Mouse (Mus musculus) monocyte, adult 5-6 weeks (primary cell): ENCODE measurements around the gene Serp2. TPM values are rescaled to one million over a fixed set of nuclear protein-coding genes. Genes with fewer than 3 reads are reported as not detected.
A peak's percentile ranks its signal among the peaks of the same experiment; 100 is the strongest.

Source experiments
- ATAC-seq: fragments of 153-309, 156-312 bp; replicated peaks from 2 replicates; pipeline ENCODE4 v1.8.0; 2017; ENCODE audit warnings: mild to moderate bottlenecking; ENCODE audit not compliant: low TSS enrichment, insufficient number of reproducible peaks, severe bottlenecking, poor library complexity, low FRiP score
- total RNA-seq: library from RNA; stranded (forward); fragments of 200-1000, 200-491, 200-594 nt; gene quantifications from 3 replicates; pipeline ENCODE4 v1.2.3, GENCODE M21; 2017

Gene Serp2
- total RNA-seq, 1 experiment from 2014 or later: not detected

- no peak for ATAC-seq
Measured at GRCm38 (mm10) chr14:76506425-76507205, 50.1 kb downstream of the Serp2 start.

DNA sequence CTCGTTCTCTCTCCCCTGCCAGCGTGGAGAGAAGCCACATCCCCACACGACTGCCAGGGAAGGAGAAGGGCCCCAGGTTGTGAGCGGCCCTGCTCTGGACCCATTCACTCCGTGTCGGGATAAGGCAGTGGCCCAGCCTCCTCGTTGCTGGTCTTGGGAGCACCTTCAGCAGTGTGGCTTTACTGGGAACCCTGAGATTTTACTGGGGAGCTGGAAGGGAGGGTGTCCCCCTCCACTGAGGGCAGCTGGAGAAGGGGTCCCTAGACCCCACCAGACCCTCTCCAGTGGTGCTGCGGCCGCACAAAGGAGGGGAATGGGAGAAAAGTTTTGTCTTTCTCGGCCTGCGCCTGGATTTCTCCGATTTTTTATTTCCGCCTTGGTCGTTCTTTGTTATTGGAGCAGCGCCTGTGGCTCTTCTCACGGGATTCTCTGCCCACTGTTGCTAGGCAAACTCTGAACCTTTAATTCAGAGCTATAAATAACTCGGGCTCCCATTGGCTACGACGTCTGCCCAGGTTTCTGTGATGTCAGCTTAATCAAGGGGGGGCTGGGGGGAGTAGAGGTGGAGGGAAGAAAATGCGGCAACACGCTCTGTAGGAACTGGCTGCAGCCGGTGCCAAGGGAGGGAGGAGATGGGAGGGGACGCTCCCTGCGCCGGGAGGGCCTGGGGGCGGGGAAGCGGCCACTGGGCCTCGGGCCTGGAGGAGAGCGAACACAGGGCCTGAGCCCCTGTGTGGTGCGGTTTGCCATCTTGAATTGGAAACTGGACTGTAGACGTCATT, 51.1 kb downstream of the Serp2 start:
- 0 out of 2 replicates have a peak, but pooled peaks have one; percentile 11 for ATAC-seq

DNA sequence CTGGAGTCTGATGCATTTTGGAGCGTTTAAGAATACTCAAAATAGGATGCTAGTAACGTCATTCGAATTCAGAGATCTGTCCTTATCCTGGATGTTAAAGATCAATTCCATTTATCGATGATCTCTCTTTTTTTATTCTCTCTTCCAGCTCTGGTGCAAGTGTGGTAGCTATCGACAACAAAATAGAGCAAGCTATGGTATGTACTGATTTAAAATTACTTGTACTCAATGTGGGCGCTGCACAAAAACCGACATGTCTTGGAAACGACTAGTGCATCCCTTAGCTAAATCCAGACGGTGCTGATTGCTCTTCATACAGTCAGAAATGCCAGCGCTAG, 51.6 kb downstream of the Serp2 start:
- ATAC-seq: no peak

DNA sequence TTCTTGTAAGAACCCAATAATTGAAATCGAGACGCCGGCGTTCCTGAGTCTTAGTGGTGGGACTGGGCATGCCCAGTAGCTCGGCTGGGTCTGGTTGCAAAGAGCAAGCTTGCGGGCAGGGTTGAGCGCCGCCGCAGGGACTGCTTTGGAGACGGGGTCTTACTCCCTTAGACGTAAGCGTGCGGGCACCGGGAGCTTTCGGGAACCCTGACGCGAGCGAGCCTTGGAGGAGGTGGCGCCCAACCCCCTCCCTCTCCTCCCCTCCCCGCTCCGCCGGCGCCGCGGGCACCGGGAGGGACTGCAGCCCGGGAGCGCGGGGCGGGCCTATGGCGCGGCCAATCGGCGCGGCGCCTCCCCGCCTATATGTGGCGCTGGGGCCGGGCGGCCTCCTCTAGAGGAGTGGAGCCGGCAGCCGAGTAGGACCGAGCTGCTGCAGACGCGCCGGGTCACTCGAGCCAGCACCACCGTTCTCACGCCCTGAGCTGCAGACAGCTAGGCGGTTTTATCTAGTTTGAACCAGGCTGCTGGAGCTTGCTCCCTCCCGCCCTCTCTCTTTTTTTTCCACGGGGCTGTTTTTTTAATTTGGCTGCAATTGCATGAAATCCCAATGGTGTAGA, 52.5 kb downstream of the Serp2 start:
- peak; percentile 60 for ATAC-seq

- ATAC-seq: 0 out of 2 replicates have a peak, but pooled peaks have one; percentile 43
Measured at GRCm38 (mm10) chr14:76503231-76503851, 53.3 kb downstream of the Serp2 start.

DNA sequence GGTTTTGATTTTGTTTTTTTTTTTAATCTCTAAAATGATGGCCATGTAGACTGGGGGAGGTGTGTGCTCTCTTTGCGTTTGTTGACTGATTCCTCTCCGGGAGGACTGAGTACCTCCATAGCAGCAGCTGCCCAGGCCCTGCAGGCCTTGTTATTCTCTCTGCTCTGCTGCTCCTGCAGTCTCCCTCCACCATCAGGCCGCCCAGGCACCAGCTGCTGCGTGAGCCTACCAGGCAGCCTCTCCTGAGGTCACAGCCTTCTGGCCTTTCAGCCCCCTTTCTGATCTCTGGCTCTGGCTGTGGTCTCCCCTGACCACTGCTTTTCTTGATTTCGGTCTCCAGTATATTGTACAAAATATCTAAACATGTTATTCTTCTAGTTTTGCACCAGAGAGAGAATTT, 56.7 kb downstream of the Serp2 start:
- ATAC-seq: no peak

GRCm38 (mm10) chr14:76499492-76499891, 57.2 kb downstream of the Serp2 start:
- ATAC-seq: no peak

DNA sequence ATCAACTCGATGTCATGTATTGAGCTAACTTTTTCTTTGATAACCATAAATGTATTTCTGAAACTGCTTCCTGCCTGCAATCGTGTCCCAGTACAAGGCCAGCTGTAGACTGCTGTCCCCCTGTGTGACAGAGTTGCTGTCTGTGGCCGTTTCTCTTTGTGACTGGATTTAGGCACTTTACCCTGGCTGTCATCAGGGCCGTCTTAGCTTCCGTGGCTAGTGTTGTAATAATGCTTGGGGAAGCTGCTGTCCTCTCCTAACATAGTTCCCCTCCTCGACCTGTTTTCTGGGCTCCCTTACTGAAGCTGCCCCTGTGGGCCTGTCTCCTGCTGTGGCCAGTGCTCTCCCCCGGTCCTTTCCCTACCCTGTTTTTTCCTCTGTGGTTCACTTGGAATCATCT, 58.5 kb downstream of the Serp2 start:
- ATAC-seq: no peak; the same call in 1 of the 2 replicates

- no peak for ATAC-seq
Measured at GRCm38 (mm10) chr14:76497187-76497586, 59.5 kb downstream of the Serp2 start.

GRCm38 (mm10) chr14:76495022-76495421, 61.7 kb downstream of the Serp2 start:
- no peak for ATAC-seq

DNA sequence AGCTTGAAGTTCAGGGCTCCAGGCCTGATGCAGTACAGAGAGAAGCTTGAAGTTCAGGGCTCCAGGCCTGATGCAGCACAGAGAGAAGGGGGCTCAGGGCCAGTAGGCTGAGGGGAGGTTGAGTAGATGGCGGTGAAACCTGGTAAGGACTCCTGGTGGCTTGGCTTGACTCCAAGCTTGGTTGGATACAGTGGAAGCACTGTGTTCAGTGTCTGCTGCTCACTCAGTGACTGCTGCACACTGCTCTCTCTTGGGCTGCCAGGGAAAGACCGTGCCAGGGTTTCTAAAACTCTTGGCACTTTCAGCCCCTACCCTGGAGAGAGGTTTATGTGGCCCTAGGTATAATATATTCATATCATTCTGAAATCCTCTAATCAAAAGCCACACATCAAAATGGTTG, 67.6 kb downstream of the Serp2 start:
- ATAC-seq: no peak

GRCm38 (mm10) chr14:76488101-76489044, 68.3 kb downstream of the Serp2 start:
- ATAC-seq: no peak

DNA sequence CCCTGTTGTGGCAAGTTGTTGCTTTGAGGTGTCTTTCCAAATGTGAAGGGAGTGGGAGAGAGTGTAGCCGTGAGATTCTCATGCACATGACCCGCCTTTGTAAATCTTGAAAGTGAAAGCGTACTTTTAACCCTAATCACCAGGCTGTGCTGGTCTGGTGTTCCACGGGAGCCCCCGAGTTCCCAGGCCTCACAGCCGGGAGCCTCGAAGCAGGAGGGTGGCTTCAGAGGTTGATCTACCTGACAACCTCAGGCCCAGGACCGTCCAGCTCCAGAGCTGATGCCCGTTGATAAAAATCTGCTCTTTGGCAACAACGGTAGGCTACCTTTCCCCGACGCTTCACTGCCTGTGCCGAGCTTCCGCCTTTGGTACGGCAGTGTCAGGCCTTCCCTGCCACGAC, 69.1 kb downstream of the Serp2 start:
- ATAC-seq: no peak

- no peak for ATAC-seq
Measured at GRCm38 (mm10) chr14:76483701-76484100, 73.0 kb downstream of the Serp2 start.

Other genes with a start within 250 kb of the Serp2 start
- gene Tsc22d1, start 141.9 kb downstream of the Serp2 start, total RNA-seq: 38.7 to 298 TPM (median 42.7 TPM) in 3 replicates